Mouse (Mus musculus): ENCODE results near the gene Kcnmb3.

Kcnmb3 gene

GRCm38 (mm10) chr3:32492097-32493090, at the start of gene Kcnmb3:
TSS of gene Kcnmb3 (minus strand) at chr3:32492231.
- ATAC-seq (ENCODE audit: insufficient number of reproducible peaks, low FRiP score, low TSS enrichment) = no peak

GRCm38 (mm10) chr3:32538091-32538490, 46.1 kb upstream of the Kcnmb3 start:
- no peak for ATAC-seq (ENCODE audit: insufficient number of reproducible peaks, low FRiP score, low TSS enrichment)

DNA sequence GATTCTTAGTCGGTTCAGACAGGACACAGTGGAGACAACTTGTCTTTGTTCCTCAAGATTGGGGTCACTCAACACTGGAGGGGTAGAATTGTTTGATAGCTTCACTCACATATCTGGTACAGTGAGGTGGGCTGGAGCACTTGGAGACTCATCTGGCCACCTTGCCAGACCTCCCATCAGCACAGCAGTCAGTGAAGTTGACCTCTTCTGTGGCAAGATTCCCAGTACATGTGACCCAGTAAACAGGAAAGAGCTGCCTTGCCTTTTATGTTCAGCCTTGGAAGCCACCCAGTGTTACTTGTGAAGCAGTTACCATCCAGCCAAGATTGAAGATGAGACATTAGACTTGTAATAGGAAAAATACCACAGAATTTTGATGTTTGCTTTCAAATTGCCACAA, 45.5 kb upstream of the Kcnmb3 start:
- ATAC-seq (ENCODE audit: insufficient number of reproducible peaks, low FRiP score, low TSS enrichment) = peak; percentile 56; the same call in 1 of the 2 replicates

DNA sequence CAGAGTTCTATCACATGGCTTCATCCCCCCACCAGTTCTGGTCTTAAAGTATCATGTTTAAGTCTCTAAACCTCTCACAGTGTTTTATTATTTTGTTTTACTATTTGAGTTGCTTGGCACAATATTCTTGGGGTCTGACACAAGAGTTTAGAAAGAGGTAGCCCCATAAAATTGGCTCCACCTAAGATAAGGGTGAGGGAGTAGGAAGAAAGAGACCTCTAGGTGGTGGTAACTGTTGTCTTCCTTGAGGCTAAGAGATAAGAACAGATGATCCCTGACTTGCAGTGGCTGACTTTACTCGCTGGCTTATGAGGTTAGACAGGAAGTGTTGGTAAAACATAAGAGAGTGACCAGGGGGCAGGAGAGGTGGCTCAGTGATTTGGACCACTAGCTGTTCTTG, 43.7 kb upstream of the Kcnmb3 start:
- no peak for ATAC-seq (ENCODE audit: insufficient number of reproducible peaks, low FRiP score, low TSS enrichment)

GRCm38 (mm10) chr3:32530041-32530440, 38.0 kb upstream of the Kcnmb3 start:
- ATAC-seq (ENCODE audit: insufficient number of reproducible peaks, low FRiP score, low TSS enrichment) = no peak

GRCm38 (mm10) chr3:32529303-32529898, 37.4 kb upstream of the Kcnmb3 start, which contains the start of gene Mfn1:
TSS of gene Mfn1 (plus strand) at chr3:32529465.
- ATAC-seq (ENCODE audit: insufficient number of reproducible peaks, low FRiP score, low TSS enrichment) = peak; percentile 99

DNA sequence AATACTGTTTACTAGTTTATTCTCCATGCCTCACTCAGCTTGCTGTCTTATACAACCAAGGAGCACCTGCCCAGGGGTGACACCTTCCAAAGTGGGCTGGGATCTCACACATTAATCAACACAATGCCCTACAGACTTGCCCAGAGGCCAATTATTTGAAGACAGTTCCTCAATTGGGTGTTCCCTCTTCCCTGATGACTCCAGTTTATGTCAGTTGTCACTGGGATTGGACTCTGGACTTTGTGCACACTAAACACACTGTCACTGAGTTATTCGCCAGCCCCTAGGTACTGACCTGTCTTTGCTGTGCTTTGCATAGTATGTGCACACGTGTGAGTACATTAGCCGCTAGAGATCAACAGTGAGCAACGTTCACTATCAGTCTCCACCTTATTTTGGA, 35.1 kb upstream of the Kcnmb3 start:
- no peak for ATAC-seq (ENCODE audit: insufficient number of reproducible peaks, low FRiP score, low TSS enrichment)

- no peak for ATAC-seq (ENCODE audit: insufficient number of reproducible peaks, low FRiP score, low TSS enrichment)
Observed at GRCm38 (mm10) chr3:32513528-32513927, 21.5 kb upstream of the Kcnmb3 start.

- no peak for ATAC-seq (ENCODE audit: insufficient number of reproducible peaks, low FRiP score, low TSS enrichment)
Observed at GRCm38 (mm10) chr3:32512686-32513284, 20.8 kb upstream of the Kcnmb3 start.

DNA sequence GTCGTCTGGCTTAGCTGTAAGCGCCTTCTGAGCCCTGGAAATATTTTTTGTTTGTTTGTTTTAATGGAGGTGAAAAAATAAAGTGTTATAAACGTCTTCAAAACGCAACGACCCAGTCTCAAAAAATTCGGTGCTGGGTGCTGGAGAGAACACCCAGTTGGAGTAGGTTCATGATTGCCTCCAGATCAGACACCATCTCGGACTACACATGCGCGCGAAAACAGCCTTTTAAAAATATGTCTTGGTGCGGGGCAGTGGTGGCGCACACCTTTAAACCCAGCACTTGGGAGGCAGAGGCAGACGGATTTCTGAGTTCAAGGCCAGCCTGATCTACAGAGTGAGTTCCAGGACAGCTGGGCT, 19.1 kb upstream of the Kcnmb3 start:
- no peak for ATAC-seq (ENCODE audit: insufficient number of reproducible peaks, low FRiP score, low TSS enrichment)

DNA sequence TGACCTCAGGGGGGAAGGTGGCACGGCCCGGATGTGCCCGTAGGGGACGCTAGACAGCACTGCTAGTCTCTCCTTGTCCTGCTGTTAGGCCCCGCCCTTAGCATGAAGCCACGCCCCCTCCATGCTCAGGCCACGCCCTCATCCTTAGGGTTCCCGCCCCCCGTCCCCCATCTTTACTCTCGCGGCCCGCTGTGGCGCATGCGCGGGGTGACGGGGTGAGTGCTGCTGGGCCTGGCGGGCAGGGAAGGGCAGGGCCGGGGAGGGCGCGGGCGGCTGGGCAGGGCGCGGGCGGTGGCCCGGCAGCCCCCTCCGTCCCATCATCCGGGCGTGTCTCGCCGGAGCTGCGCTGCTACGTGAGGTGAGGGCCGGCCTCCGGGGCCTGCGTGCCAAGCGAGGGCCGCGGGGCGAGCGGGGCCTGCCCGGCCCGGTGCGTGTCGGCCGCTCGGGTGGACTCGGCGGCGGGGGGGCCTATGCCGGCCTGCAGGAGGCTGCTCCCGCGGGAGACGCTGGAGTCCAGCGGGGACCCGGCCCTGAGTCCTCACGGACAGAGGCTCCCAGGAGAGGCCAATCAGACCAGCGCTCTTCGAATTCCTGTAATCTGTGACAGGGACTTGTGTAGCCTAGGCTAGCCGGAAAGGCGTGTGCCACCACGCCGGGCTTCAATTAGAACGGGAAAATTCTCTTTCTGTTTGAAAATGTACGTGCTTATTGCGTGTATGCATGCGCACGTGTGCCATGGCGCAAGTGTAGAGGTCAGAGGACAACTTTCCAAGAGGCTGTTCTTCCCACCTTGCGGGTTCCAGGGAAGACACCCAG, 18.6 kb upstream of the Kcnmb3 start:
- ATAC-seq (ENCODE audit: insufficient number of reproducible peaks, low FRiP score, low TSS enrichment) = peak; percentile 89

DNA sequence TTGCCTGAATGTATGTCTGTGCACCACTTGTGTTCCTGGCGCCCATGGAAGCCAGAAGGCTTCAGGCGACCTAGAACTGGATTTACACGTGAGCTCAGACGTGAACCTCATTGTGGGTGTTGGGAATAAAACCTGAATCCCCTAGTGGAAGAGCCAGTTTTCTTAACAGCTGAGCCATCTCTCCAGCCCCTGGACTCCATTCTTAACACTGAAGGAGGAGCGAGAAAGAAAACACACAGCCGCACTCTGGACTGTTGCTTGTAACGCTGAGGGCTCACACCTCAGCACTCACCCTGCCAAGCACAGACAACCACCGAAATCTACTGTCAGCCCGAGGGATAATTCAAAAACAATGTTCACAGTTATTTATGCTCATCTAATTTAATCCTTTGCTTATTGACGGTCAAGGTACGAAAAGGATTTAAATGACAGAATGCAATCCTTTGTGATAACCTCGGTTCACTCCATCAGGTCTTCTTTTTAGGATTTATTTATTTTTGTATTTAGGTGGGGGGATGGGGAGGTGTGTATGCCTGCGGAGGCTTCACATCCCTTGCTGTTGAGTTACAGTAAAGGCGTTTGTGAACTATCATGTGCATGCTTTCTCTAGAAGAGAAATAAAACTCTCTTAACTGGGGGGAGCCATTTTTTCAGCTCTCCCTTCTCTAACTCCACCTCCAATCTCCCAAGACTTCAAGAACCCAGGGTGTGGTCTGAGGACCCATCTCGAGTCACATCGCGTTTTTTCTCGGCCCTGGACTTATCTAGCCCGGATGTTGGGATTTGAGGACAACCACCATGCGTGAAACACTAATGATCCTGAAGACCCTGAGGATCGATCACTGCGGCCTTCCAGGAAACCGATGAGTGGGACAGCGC, 17.7 kb upstream of the Kcnmb3 start, which contains the start of gene Zfp639:
TSS of gene Zfp639 (plus strand) at position 764 of the 879 bp plus-strand sequence.
- ATAC-seq (ENCODE audit: insufficient number of reproducible peaks, low FRiP score, low TSS enrichment) = no peak; the same call in 1 of the 2 replicates

- peak; percentile 42 for ATAC-seq (ENCODE audit: insufficient number of reproducible peaks, low FRiP score, low TSS enrichment)
Observed at GRCm38 (mm10) chr3:32508666-32509324, 16.8 kb upstream of the Kcnmb3 start.

DNA sequence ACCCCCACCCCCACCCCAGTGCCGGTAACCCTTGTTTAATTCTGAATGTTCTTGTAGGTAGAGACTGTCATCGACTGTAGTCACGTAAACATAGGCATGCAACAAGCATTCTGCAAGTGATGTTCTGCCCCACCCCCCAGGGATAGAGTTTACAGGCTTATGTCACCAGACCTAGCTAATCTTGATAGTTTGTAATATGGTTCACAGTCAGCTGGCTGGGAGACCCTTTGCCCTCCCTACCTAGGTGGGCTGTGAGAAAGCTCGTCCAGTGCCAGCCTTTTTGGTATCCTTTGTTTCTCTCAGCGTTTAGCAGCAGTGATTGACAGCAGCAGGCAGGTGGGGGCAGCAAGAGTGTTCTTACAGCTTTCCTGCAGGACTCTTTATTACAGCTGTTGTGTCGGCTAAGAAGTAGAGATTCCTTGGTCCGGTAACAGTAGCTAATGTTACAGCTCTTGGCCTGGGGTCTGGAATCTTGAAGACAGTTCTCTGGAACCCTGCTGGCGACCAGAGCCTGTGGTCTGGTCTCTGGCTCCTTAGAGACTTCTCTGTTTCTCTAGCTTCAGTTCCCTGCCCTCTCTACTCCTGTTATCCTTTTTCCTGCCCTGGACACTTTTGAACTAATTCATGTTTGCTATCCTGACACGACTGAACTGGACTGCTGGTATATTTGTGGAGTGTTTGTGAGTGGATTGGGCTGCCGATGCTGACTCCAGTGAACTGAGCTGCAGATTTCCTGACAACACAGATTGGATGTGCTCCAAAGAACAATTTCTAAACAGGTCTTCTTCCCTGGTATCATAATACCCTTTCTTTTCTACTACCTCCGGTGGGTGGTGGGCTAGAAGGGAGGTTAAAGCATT, 14.6 kb upstream of the Kcnmb3 start:
- no peak for ATAC-seq (ENCODE audit: insufficient number of reproducible peaks, low FRiP score, low TSS enrichment)

DNA sequence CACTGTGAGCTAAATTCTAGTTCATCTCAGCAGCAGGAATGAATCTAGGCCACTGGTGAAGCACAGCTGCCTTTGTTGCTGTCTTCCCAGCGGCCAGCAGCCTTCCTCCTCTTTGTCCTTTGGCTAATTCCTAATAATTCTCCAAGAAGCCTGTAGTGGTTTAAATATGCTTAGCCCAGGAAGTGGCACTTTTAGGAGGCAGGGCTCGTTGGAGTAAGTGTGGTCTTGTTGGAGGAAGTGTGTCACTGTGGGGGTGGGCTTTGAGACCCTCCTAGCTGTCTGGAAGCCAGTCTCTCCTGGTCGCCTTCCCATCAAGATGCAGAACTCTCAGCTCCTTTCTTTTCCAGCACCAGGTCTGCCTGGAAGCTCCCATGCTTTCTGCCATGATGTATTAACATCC, 13.8 kb upstream of the Kcnmb3 start:
- ATAC-seq (ENCODE audit: insufficient number of reproducible peaks, low FRiP score, low TSS enrichment) = no peak

DNA sequence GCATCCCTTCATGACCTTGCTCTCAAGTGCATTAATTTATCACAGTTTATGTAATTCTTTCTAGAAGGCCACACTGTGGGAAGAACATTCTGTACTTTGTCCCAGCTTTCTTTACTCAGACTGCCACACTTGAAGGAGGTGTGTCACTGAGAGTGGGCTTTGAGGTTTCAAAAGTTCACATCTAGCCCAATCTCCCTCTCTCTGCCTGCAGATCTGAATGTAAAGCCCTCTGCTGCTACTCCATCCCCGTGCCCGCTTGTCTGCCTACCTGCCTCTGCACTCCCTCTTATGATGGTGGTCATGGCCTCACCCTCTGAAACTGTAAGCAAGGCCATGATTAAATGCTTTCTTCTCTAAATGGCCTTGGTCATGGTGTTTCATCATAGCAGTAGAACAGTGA, 8.3 kb upstream of the Kcnmb3 start:
- ATAC-seq (ENCODE audit: insufficient number of reproducible peaks, low FRiP score, low TSS enrichment) = no peak

DNA sequence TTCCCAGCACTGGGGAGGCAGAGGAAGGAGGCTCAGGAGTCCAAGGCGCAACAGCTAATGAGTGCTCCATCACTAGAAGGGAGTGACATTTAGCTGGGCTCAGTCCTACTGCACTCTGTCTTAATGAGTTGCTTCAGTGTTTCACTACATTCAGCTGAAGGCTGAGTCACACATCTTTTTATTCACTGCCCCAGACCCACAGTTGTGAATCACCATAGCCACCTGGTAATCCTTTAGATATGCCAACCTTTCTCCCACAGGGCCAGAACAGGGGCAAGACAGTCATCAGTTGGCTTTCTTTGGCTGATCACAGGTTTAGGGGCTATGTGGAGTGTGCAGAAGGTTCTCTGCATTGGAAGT, 4.7 kb upstream of the Kcnmb3 start:
- no peak for ATAC-seq (ENCODE audit: insufficient number of reproducible peaks, low FRiP score, low TSS enrichment)
